Mouse (Mus musculus): Measurements from ENCODE around the gene Rin2. TPM values are rescaled to one million over a fixed set of nuclear protein-coding genes. Genes with fewer than 3 reads are reported as not detected.

Rin2 gene
- total and polyA plus RNA-seq, 3 experiments, result 0.05 to 0.10 (median 0.08) TPM

DNA sequence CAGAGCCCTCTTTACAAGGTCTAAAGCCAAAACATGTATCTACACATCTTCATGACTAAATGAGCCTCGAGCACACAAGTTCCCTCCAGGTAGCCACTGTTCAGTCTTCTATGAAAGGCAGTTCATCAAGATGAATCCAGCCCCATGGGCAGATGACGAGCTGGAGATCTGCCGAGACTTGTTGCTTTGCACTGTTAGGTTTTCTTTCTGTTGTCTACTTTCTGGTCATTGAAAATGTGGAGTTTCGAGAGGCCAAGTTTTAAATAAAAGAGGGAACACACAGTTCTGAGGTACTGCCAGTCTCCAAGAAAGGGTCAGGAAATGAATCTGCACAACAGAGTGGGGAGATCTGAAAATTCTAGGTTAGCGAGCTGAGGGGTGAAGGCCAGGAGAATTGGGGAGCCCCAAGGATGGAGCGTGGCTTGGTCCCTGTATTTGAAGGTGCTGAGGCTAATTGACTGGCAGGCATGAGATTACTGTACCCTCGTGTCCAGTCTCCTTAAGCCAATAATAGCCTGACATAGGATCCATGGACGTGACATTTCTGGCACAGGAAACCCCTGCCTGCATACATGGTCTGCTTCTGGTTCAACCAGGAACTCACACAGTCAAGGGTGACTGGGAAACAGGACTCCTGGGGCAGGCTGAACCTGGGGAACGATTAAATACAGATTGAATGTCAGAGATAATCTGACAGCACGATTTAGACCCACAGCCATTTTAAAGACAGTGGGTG, 174.3 kb downstream of the Rin2 start:
- Histone ChIP-seq H3K9ac (ENCODE audit: insufficient read depth, low read depth) (no peak overlapping the region), H3K4me3 (replicated peaks in 1 of 3; ENCODE audit: low read depth in 2 of 3, low read length in 2 of 3, poor library complexity in 1 of 3) (no peak overlapping the region), H3K79me2 (replicated peaks; ENCODE audit: control insufficient read depth, extremely low read depth, insufficient read depth, poor library complexity, severe bottlenecking) (no peaks in the 10 kb centered on the region), H3K4me2 (ENCODE audit: insufficient read depth, low read depth, poor library complexity, severe bottlenecking) (no peak overlapping the region), H3K36me3 (replicated peaks in 1 of 2; ENCODE audit: control insufficient read depth in 1 of 2, insufficient read depth in 1 of 2, low read length in 1 of 2) (no peaks in the 10 kb centered on the region), H3K27ac (ENCODE audit: insufficient read depth, low read depth) (no peak overlapping the region), H3K4me1 (ENCODE audit: control insufficient read depth in 1 of 2, insufficient read depth in 2 of 2) (peaks cover 0 to 7% of the 10 kb centered on the region in 2 experiments; a peak in 1 of 4 replicates), H3K27me3 (replicated peaks) (no peaks in the 10 kb centered on the region), H3K9me3 (replicated peaks; ENCODE audit: low read length) (no peaks in the 10 kb centered on the region)
- no peak for DNase-seq (ENCODE audit: extremely low read depth)
- TF ChIP-seq IRF4 (IDR thresholded peaks at IDR 0.05; ENCODE audit: low read depth, low read length) (no peak), MAZ (IDR thresholded peaks at IDR 0.05; ENCODE audit: low read depth, low read length) (no peak), HCFC1 (IDR thresholded peaks at IDR 0.05; ENCODE audit: low read depth, low read length) (no peak), USF2 (conservative IDR thresholded peaks at IDR 0.05; ENCODE audit: low read depth, low read length) (no peak), JUND (conservative IDR thresholded peaks at IDR 0.05; ENCODE audit: low read depth, low read length) (no peak), USF1 (IDR thresholded peaks at IDR 0.05; ENCODE audit: low read depth, low read length) (no peak), MEF2A (IDR thresholded peaks at IDR 0.05; ENCODE audit: borderline replicate concordance, low read depth, low read length) (no peak)
- dilution Hi-C loops (cut with MboI; ENCODE audit: extremely low pct_ligation_motif_present, extremely low pct_unique_long_range_greater_than_20kb, low sequenced_read_pairs), result no loop called here
- in situ Hi-C loops (cut with MboI; ENCODE audit: low pct_ligation_motif_present, low pct_unique_long_range_greater_than_20kb, low sequenced_read_pairs), result no loop called here

DNA sequence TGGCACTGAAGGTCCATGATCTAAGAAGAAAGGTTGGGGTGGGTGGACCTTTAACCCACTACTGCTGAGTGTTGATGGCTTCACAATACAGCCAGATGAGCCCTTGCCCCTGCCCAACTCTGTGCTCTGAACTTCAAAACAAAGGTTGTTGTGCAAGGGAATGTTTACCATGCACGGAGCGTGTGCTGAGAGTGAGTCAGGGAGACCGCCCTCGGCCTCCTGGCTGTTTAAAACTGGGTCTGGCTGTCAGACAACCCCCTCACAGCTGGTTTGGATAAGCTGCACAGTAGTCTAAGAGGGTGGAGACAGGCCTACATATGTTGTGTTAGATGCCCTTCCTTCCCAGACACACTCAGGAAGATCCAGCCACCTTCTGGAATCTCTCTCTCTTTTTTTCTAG, 175.8 kb downstream of the Rin2 start:
- Histone ChIP-seq H3K9ac (ENCODE audit: insufficient read depth, low read depth) (no peak overlapping the region), H3K36me3 (replicated peaks in 1 of 2; ENCODE audit: control insufficient read depth in 1 of 2, insufficient read depth in 1 of 2, low read length in 1 of 2) (no peaks in the 10 kb centered on the region), H3K4me3 (replicated peaks in 1 of 3; ENCODE audit: low read depth in 2 of 3, low read length in 2 of 3, poor library complexity in 1 of 3) (no peak overlapping the region), H3K27ac (ENCODE audit: insufficient read depth, low read depth) (no peak overlapping the region), H3K4me1 (ENCODE audit: control insufficient read depth in 1 of 2, insufficient read depth in 2 of 2) (peaks cover 0 to 7% of the 10 kb centered on the region in 2 experiments; a peak in 1 of 4 replicates), H3K9me3 (replicated peaks; ENCODE audit: low read length) (no peaks in the 10 kb centered on the region), H3K4me2 (ENCODE audit: insufficient read depth, low read depth, poor library complexity, severe bottlenecking) (no peak overlapping the region), H3K27me3 (replicated peaks) (no peaks in the 10 kb centered on the region), H3K79me2 (replicated peaks; ENCODE audit: control insufficient read depth, extremely low read depth, insufficient read depth, poor library complexity, severe bottlenecking) (no peaks in the 10 kb centered on the region)
- TF ChIP-seq ZC3H11A (IDR thresholded peaks at IDR 0.05; ENCODE audit: low read depth, low read length) (no peak), JUND (conservative IDR thresholded peaks at IDR 0.05; ENCODE audit: low read depth, low read length) (no peak), ETS1 (conservative IDR thresholded peaks at IDR 0.05; ENCODE audit: low read depth, low read length) (no peak), GABPA (IDR thresholded peaks at IDR 0.05; ENCODE audit: insufficient replicate concordance, low read depth, low read length) (no peak), POLR2AphosphoS2 (IDR thresholded peaks at IDR 0.05; ENCODE audit: low read depth, low read length) (no peak), MXI1 (IDR thresholded peaks at IDR 0.05; ENCODE audit: low read depth, low read length) (no peak), MYC (IDR thresholded peaks at IDR 0.05; ENCODE audit: low read depth, low read length) (no peak), PAX5 (IDR thresholded peaks at IDR 0.05; ENCODE audit: low read length) (no peak), EP300 (IDR thresholded peaks at IDR 0.05; ENCODE audit: low read length) (no peak), ELF1 (IDR thresholded peaks at IDR 0.05; ENCODE audit: low read depth, low read length) (no peak)
- DNase-seq (ENCODE audit: extremely low read depth), result no peak
- dilution Hi-C loops (cut with MboI; ENCODE audit: extremely low pct_ligation_motif_present, extremely low pct_unique_long_range_greater_than_20kb, low sequenced_read_pairs), result no loop called here
- in situ Hi-C loops (cut with MboI; ENCODE audit: low pct_ligation_motif_present, low pct_unique_long_range_greater_than_20kb, low sequenced_read_pairs), result no loop called here
